Comparison of ENCODE assay signal across 8 mouse cellular contexts in genomic region chr2:30676450-30676832, GRCm38 (mm10).
DNase-seq lines count a peak whose midpoint lies in the region; ATAC-seq and TF ChIP-seq lines count a peak whose summit lies in the region.

No protein-coding gene starts in this region.

- peak; percentile 55 for DNase-seq in cerebellum, adult 11-12 months
- DNase-seq in lung, postnatal 0 days (ENCODE audit: low spot score) = no peak
- DNase-seq in lung, postnatal 14 days = no peak
- no peak for DNase-seq in urinary bladder, postnatal 36 days (ENCODE audit: low spot score in 2 of 2)
- DNase-seq in ovary, postnatal 14 days (ENCODE audit: low spot score) = no peak

- H3K4me1 ChIP-seq in lung, postnatal 0 days (ENCODE audit: insufficient read depth, low read depth, low read length) = peaks cover 16% of the 10 kb centered on the region; the same call in 1 of the 2 replicates
- H3K4me1 ChIP-seq in limb, embryonic 13.5 days = peaks cover 22% of the 10 kb centered on the region
- H3K4me1 ChIP-seq in stomach, embryonic 14.5 days (ENCODE audit: control insufficient read depth, insufficient read depth, low read length) = peaks cover 20% of the 10 kb centered on the region

- TF ChIP-seq EP300 in lung, postnatal 0 days (IDR thresholded peaks at IDR 0.05) = no peak

- H3K9ac ChIP-seq in lung, postnatal 0 days (replicated peaks; ENCODE audit: low read depth) = no peak overlapping the region
- H3K9ac ChIP-seq in limb, embryonic 13.5 days = peak overlapping the region; percentile 67
- H3K9ac ChIP-seq in stomach, embryonic 14.5 days (replicated peaks; ENCODE audit: low read depth, low read length) = no peak overlapping the region; the same call in 1 of the 2 replicates

- H3K4me3 ChIP-seq in lung, postnatal 0 days (ENCODE audit: low read depth, low read length) = no peak overlapping the region
- peak overlapping the region; percentile 43 for H3K4me3 ChIP-seq in limb, embryonic 13.5 days
- H3K4me3 ChIP-seq in stomach, embryonic 14.5 days (ENCODE audit: low read depth, low read length) = peak overlapping the region; percentile 14; the same call in 1 of the 2 replicates

- no peak overlapping the region for H3K27ac ChIP-seq in lung, postnatal 0 days (ENCODE audit: low read length)
- peak overlapping the region; percentile 67; the same call in 1 of the 2 replicates for H3K27ac ChIP-seq in limb, embryonic 13.5 days
- peak overlapping the region; percentile 98 for H3K27ac ChIP-seq in stomach, embryonic 14.5 days (ENCODE audit: low read length)

- no peak for ATAC-seq in cerebellum, adult (ENCODE audit: insufficient number of reproducible peaks, low FRiP score, low TSS enrichment)
- no peak for ATAC-seq in lung, postnatal 0 days
- 0 out of 2 replicates have a peak, but pooled peaks have one; percentile 7 for ATAC-seq in limb, embryonic 13.5 days (ENCODE audit: low FRiP score, low read depth)
- ATAC-seq in stomach, embryonic 14.5 days (ENCODE audit: insufficient number of reproducible peaks, insufficient read depth, low FRiP score, low read depth) = peak; percentile 50; the same call in 1 of the 2 replicates

- H3K27me3 ChIP-seq in lung, postnatal 0 days (replicated peaks; ENCODE audit: insufficient read depth, low read length) = no peaks in the 10 kb centered on the region
- H3K27me3 ChIP-seq in limb, embryonic 13.5 days = peaks cover 9% of the 10 kb centered on the region; the same call in 1 of the 2 replicates
- no peaks in the 10 kb centered on the region for H3K27me3 ChIP-seq in stomach, embryonic 14.5 days (ENCODE audit: control insufficient read depth, insufficient read depth, low read length)

- peak overlapping the region; percentile 58 for H3K4me2 ChIP-seq in lung, postnatal 0 days (replicated peaks; ENCODE audit: low read depth, low read length)
- H3K4me2 ChIP-seq in limb, embryonic 13.5 days (replicated peaks) = peak overlapping the region; percentile 76
- H3K4me2 ChIP-seq in stomach, embryonic 14.5 days (replicated peaks; ENCODE audit: low read depth, low read length) = peak overlapping the region; percentile 57

- H3K36me3 ChIP-seq in lung, postnatal 0 days (ENCODE audit: insufficient read depth, low read length) = no peaks in the 10 kb centered on the region
- H3K36me3 ChIP-seq in limb, embryonic 13.5 days = no peaks in the 10 kb centered on the region
- no peaks in the 10 kb centered on the region for H3K36me3 ChIP-seq in stomach, embryonic 14.5 days (ENCODE audit: control insufficient read depth, insufficient read depth, low read length)

- no peaks in the 10 kb centered on the region for H3K9me3 ChIP-seq in lung, postnatal 0 days (ENCODE audit: low read length)
- peaks cover 15% of the 10 kb centered on the region for H3K9me3 ChIP-seq in limb, embryonic 13.5 days
- peaks cover 5% of the 10 kb centered on the region; the same call in 1 of the 2 replicates for H3K9me3 ChIP-seq in stomach, embryonic 14.5 days (ENCODE audit: control insufficient read depth, low read depth, low read length)

- WGBS in lung, postnatal 0 days = 7% methylated on average over 6 of the region's 7 CpGs
- WGBS in limb, embryonic 13.5 days = 9% methylated on average over 7 of the region's 7 CpGs
- WGBS in stomach, embryonic 14.5 days = 4% methylated on average over 7 of the region's 7 CpGs

- TF ChIP-seq CTCF in lung, postnatal 0 days (IDR thresholded peaks at IDR 0.05) = no peak

Comparison
In these comparisons a context has a peak if more than half of its experiments do, and no peak if none do; other contexts are left out.
1. ATAC-seq: peak in limb, embryonic 13.5 days (single experiment) and stomach, embryonic 14.5 days (single experiment); none in cerebellum, adult (single experiment) and lung, postnatal 0 days (single experiment).
2. Peak in every context shown above with its lines, with median percentiles within 50 percentile points of each other: H3K4me2 ChIP-seq.